Mouse (Mus musculus) fat pad, adult 2 months (tissue): ENCODE measurements around the gene Upf1.
A peak's percentile ranks its signal among the peaks of the same experiment; 100 is the strongest.

Experiments
- DNase-seq: peaks from one replicate; pipeline ENCODE4 v3.0.0-alpha.2; 2011; ENCODE audit warnings: low read depth, low spot score; ENCODE audit errors: extremely low read depth

Gene Upf1

GRCm38 (mm10) chr8:70329124-70329834 is 23.8 kb downstream of the Upf1 start, which contains the start of gene Gdf1:
Gdf1 (plus strand) TSS chr8:70329817.
- DNase-seq = no peak

- DNase-seq = no peak
Observed at GRCm38 (mm10) chr8:70327512-70327911, 25.6 kb downstream of the Upf1 start.

DNA sequence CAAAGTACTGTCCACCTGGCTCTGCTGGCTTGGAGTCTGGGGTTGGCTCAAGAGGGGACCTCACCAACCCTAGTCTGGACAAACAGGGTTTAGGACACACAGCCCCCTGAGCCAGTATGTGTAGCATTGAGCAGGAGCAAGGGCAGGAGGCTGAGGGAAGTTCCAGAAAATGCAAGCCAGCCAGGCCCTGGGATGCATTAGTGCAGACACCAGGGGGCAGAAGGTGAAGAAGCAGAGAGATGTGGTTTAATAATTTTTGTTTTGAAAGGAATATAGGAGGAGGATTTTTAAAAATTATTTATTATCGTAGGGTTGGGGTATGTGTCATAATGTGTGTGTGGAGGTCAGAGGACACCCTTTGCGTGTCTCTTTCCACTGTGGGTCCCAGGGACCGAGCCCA is 29.4 kb downstream of the Upf1 start:
- no peak for DNase-seq

- DNase-seq = no peak
Observed at GRCm38 (mm10) chr8:70317872-70318271, 35.2 kb downstream of the Upf1 start.

GRCm38 (mm10) chr8:70316511-70317504 is 36.3 kb downstream of the Upf1 start:
- DNase-seq = no peak

DNA sequence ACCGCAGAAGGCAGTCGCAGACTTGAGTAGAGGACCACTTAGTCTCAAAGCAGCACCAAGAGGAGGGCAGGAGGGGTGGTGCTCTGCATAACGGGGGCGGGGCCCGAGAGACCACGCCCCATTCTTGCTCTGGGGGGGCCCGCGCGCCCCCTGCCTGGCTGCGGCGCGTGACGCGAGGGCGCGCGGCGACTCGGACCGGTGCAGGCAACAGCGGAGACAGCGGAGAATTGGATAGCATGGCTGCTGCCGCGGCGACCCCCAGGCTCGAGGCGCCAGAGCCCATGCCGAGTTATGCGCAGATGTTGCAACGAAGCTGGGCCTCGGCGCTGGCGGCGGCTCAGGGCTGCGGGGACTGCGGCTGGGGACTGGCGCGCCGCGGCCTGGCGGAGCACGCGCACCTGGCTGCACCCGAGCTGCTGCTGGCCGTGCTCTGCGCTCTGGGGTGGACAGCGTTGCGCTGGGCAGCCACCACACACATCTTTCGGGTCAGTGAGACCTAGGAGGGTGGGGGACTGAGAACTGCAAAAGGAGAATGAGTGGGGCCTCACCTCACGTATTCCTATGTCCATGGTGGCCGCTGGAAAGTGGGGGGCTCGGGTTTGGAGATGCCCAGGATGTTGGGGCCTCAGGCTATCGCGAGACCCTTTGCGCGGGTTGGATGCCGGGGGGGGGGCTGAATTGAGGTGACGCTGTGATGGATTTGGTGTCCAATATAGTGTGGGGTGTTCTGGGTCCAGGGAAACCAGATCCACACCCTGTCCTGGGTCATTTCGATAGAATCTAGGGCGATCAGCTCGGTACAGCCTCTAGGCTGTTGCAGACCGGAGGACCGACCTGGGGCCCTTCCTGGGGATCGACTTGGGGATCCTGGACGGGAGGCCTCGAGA is 37.2 kb downstream of the Upf1 start, which contains the start of gene Cers1:
Cers1 (plus strand) TSS at position 152 of the 887 bp plus-strand sequence.
- DNase-seq = no peak

DNA sequence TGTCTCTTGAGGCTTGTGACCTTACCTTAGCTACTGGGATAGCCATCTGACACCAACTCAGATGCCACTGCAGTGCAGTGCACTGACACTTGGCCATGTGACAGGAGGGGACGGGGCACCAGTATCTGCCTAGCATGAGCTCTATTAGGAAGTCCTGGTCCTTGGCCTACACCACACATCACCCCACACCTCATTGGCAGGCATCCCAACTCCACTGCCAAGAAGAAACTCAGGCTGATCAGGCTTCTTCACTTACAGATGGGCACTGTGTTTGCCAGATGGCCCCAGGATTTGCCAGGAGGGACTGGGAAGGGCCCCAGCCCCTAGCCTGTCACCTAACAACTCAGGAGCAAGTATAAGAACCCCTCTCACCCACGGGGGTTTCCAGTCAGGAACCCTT is 39.7 kb downstream of the Upf1 start:
- DNase-seq = no peak

GRCm38 (mm10) chr8:70309311-70309710 is 43.8 kb downstream of the Upf1 start:
- no peak for DNase-seq

GRCm38 (mm10) chr8:70302901-70303300 is 50.2 kb downstream of the Upf1 start:
- no peak for DNase-seq

DNA sequence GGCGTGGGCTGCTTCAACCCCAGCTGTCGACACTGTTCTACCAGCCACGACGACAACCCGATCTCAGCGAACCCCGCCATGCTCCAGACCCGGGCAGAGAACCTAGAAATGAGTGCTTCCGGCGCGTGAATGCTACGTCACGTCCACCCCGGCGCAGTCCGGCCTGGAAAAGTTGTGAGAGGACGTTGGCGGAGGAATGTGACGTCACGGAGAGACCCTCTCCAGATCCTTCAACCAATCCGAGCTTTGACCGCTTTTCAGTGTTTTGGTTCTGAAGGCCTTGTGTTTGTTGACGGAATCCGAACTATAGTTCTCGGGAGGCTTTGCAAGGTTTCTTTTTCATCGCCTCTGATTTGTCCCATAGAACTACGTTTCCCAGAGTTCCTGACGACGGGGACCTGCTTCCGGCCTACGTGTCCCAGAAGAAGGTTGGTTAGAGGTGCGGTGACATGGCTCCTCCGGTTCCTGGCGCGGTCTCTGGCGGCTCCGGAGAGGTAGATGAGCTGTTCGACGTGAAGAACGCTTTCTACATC is 50.7 kb downstream of the Upf1 start, which contains the start of the genes Ddx49 and Cope:
Ddx49 (minus strand) TSS at position 132 of the 533 bp plus-strand sequence.
Cope (plus strand) TSS at position 161 of the 533 bp plus-strand sequence.
- peak; percentile 30 for DNase-seq

DNA sequence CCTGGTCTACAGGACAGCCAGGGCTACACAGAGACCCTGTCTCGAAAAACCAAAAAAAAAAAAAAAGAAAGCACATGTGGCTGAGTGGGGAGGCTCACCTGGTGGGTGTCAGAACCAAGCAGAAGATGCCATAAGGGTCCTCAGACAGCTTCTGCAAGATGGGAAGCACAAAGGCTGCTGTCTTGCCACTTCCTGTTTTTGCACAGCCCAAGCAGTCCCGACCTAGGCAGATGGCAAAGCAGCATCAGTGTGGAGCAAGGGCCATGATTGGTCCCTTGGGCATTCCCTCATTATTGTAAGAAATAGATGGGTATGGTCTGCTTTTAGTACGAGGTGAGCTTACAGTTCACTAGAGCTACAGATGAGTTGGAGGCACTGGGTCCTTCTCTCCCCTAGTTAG is 52.2 kb downstream of the Upf1 start:
- DNase-seq = no peak

GRCm38 (mm10) chr8:70293988-70294405 is 59.1 kb downstream of the Upf1 start:
- no peak for DNase-seq

DNA sequence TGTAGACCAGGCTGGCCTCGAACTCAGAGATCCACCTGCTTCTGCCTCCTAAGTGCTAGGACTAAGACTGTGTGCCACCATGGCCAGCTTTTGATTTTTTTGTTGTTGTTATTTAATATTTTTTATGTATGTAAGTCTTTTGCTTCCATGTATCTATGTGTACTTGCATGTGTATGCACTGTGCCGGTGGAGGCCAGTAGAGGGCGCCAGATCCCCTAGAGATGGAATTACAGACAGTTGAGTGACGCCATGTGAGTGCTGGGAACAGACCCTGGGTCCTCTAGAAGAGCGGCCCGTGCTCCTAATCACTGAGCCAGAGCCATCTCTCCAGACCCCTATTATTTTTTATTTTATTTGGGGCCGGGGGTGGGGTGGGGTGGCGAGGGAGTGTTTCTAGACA is 66.3 kb downstream of the Upf1 start:
- DNase-seq = no peak

- DNase-seq = no peak
Observed at GRCm38 (mm10) chr8:70285304-70285703, 67.8 kb downstream of the Upf1 start.

GRCm38 (mm10) chr8:70284421-70284820 is 68.7 kb downstream of the Upf1 start:
- DNase-seq = no peak

DNA sequence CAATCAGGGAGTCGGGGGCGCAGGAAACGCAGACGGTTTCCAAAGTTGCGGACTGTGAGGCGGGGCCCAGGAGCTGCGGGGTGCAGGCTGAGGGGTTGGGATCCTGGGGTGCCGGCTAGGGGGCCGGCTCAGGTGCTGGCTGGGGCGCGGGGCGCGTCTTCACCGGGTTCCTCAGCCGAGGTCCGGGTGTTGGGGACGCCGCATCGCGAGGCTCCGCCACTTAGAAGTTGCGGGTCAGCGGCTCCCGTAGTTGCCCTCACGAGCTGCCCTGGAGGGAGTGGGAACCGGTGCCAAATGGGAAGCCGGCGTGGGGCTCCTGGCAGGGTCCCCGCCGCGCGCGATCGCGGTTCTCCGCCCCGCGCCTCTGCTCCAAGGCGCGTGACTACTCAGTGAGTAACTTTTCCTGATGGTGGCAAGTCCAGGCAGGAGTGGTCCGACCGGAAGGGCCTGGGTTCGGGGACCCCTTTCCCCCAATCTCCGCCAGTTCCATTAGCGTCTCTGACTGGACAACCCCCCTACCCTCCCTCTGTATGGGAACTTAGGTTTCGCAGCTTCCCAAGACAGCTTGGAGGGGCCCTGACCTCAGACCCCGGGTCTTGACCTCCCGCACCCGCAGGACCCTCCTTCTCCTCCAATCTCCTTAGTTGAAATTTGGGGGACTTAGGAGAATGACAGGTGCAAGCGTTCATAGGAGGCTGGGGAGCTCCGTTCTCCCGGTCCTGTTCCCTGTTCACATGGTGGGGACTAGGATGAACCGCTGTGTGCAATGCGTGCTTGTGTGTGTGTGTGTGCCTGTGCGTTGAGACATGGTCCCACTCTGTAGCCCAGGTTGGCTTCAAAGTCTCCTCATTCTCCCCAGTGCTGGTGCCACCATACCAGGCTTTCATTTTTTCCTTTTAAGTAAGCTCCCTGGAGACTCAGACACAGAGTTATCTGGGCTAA is 69.7 kb downstream of the Upf1 start:
- no peak for DNase-seq

GRCm38 (mm10) chr8:70282603-70283135 is 70.4 kb downstream of the Upf1 start, which contains the start of gene Homer3:
Homer3 (plus strand) TSS chr8:70282827.
- DNase-seq = peak; percentile 18
